Mouse (Mus musculus) MEL (cell line): Measurements from ENCODE around the gene Il2ra. TPM values are rescaled to one million over a fixed set of nuclear protein-coding genes. Genes with fewer than 3 reads are reported as not detected.
A peak's percentile ranks its signal among the peaks of the same experiment; 100 is the strongest.

ENCODE experiments used
- DNase-seq: peaks from one replicate; pipeline ENCODE4 v3.0.0; 2011; ENCODE audit warnings: low read depth, low spot score
- H3K27ac ChIP-seq: 2 replicates; pipeline ENCODE4 v1.5.1; 2012; ENCODE audit warnings: low read depth, mild to moderate bottlenecking, control low read depth, low read length, moderate library complexity; ENCODE audit not compliant: control insufficient read depth
- H3K27me3 ChIP-seq, 2 experiments: fragments of 150-350 bp in 1 of 2; sonication (generic) in 1 of 2; 2 replicates each; pipeline ENCODE4 v1.6.1; 2012; ENCODE audit warnings: low read length in 2 of 2, mild to moderate bottlenecking in 2 of 2, improper control_type of control experiment in 1 of 2, moderate library complexity in 1 of 2; ENCODE audit not compliant: insufficient read depth in 2 of 2, control insufficient read depth in 1 of 2
- H3K36me3 ChIP-seq, 2 experiments: 2 replicates each; pipeline ENCODE4 v1.6.1; 2012 to 2014; ENCODE audit warnings: low read length in 2 of 2, improper control_type of control experiment in 1 of 2, inconsistent platforms in 1 of 2, mild to moderate bottlenecking in 1 of 2; ENCODE audit not compliant: insufficient read depth in 2 of 2, control insufficient read depth in 1 of 2
- H3K4me1 ChIP-seq, 2 experiments: fragments of 150-350 bp in 1 of 2; sonication (generic) in 1 of 2; 2 replicates each; pipeline ENCODE4 v1.6.1; 2012; ENCODE audit warnings: low read length in 2 of 2, improper control_type of control experiment in 1 of 2, mild to moderate bottlenecking in 1 of 2; ENCODE audit not compliant: insufficient read depth in 2 of 2, control insufficient read depth in 1 of 2
- H3K4me3 ChIP-seq, 2 experiments: fragments of 150-350 bp in 1 of 2; sonication (generic) in 1 of 2; 2 replicates each; pipeline ENCODE4 v1.5.1; 2012; ENCODE audit warnings: low read depth in 2 of 2, low read length in 2 of 2, mild to moderate bottlenecking in 2 of 2, moderate library complexity in 2 of 2, control low read depth in 1 of 2, improper control_type of control experiment in 1 of 2; ENCODE audit not compliant: control insufficient read depth in 1 of 2, insufficient read depth in 1 of 2
- H3K79me2 ChIP-seq: 2 replicates; pipeline ENCODE4 v1.6.1; 2012; ENCODE audit warnings: mild to moderate bottlenecking, low read length, moderate library complexity; ENCODE audit not compliant: control insufficient read depth, poor library complexity, insufficient read depth
- H3K9ac ChIP-seq: 2 replicates; pipeline ENCODE4 v1.6.1; 2012; ENCODE audit warnings: low read depth, mild to moderate bottlenecking, control low read depth, low read length, moderate library complexity; ENCODE audit not compliant: control insufficient read depth, poor library complexity, severe bottlenecking
- H3K9me3 ChIP-seq: fragments of 150-350 bp; sonication (generic); replicated peaks from 2 replicates; pipeline ENCODE4 v1.6.1; 2012; ENCODE audit warnings: mild to moderate bottlenecking, low read length, improper control_type of control experiment, moderate library complexity; ENCODE audit not compliant: insufficient read depth
- CHD1 ChIP-seq: IDR thresholded peaks from 2 replicates; pipeline ENCODE4 v1.6.1; 2012; ENCODE audit warnings: low read depth, mild to moderate bottlenecking, inconsistent platforms, low read length, improper control_type of control experiment
- CTCF ChIP-seq, 3 experiments: IDR thresholded peaks in 2 of 3; conservative IDR thresholded peaks in 1 of 3; 2 replicates each; pipeline ENCODE4 v1.5.1; 2011 to 2012; ENCODE audit warnings: low read length in 3 of 3, low read depth in 2 of 3, mild to moderate bottlenecking in 2 of 3, improper control_type of control experiment in 1 of 3, inconsistent platforms in 1 of 3, mixed read lengths in 1 of 3, moderate library complexity in 1 of 3; ENCODE audit not compliant: control insufficient read depth in 1 of 3, insufficient read depth in 1 of 3, poor library complexity in 1 of 3, severe bottlenecking in 1 of 3
- EP300 ChIP-seq, 2 experiments: IDR thresholded peaks; 2 replicates each; pipeline ENCODE4 v1.6.1; 2011; ENCODE audit warnings: improper control_type of control experiment in 2 of 2, low read length in 2 of 2, low read depth in 1 of 2, mild to moderate bottlenecking in 1 of 2
- GATA1 ChIP-seq: IDR thresholded peaks from 2 replicates; pipeline ENCODE4 v1.6.1; 2011; ENCODE audit warnings: low read depth, low read length, improper control_type of control experiment
- KAT2A ChIP-seq: conservative IDR thresholded peaks from 2 replicates; pipeline ENCODE4 v1.6.1; 2012; ENCODE audit warnings: low read depth, low read length, improper control_type of control experiment, inconsistent platforms
- MYC ChIP-seq: IDR thresholded peaks from 2 replicates; pipeline ENCODE4 v1.6.1; 2011; ENCODE audit warnings: low read depth, mild to moderate bottlenecking, low read length, improper control_type of control experiment, moderate library complexity
- NRF1 ChIP-seq: IDR thresholded peaks from 2 replicates; pipeline ENCODE4 v1.6.1; 2014; ENCODE audit warnings: low read depth, mild to moderate bottlenecking, inconsistent platforms, low read length, improper control_type of control experiment, moderate library complexity; ENCODE audit not compliant: poor library complexity, insufficient read depth, severe bottlenecking
- POLR2A ChIP-seq, 2 experiments: IDR thresholded peaks; 2 replicates each; pipeline ENCODE4 v1.6.1; 2011 to 2012; ENCODE audit warnings: low read length in 2 of 2, mild to moderate bottlenecking in 2 of 2, control low read depth in 1 of 2, improper control_type of control experiment in 1 of 2, low read depth in 1 of 2, moderate library complexity in 1 of 2; ENCODE audit not compliant: control insufficient read depth in 1 of 2, insufficient read depth in 1 of 2, poor library complexity in 1 of 2
- POLR2AphosphoS5 ChIP-seq: IDR thresholded peaks from 2 replicates; pipeline ENCODE4 v1.6.1; 2012; ENCODE audit warnings: low read depth, borderline replicate concordance, mild to moderate bottlenecking, inconsistent platforms, low read length, moderate library complexity, mixed read lengths
- RAD21 ChIP-seq: IDR thresholded peaks from 2 replicates; pipeline ENCODE4 v1.6.1; 2011; ENCODE audit warnings: mild to moderate bottlenecking, low read depth, low read length, improper control_type of control experiment
- RCOR1 ChIP-seq: IDR thresholded peaks from 2 replicates; pipeline ENCODE4 v1.6.1; 2012; ENCODE audit warnings: low read depth, mild to moderate bottlenecking, inconsistent platforms, low read length, improper control_type of control experiment
- SMC3 ChIP-seq: IDR thresholded peaks from 2 replicates; pipeline ENCODE4 v1.6.1; 2011; ENCODE audit warnings: low read depth, low read length, improper control_type of control experiment
- TBP ChIP-seq: IDR thresholded peaks from 2 replicates; pipeline ENCODE4 v1.8.0; 2011; ENCODE audit warnings: low read depth, low read length, improper control_type of control experiment
- ZMIZ1 ChIP-seq: IDR thresholded peaks from 2 replicates; pipeline ENCODE4 v1.6.1; 2012; ENCODE audit warnings: low read depth, mild to moderate bottlenecking, inconsistent platforms, low read length, improper control_type of control experiment, moderate library complexity
- ZNF384 ChIP-seq: IDR thresholded peaks from 2 replicates; pipeline ENCODE4 v1.6.1; 2012; ENCODE audit warnings: low read depth, mild to moderate bottlenecking, inconsistent platforms, low read length, improper control_type of control experiment
- polyA plus RNA-seq, 2 experiments: library from polyadenylated mRNA; stranded (reverse) in 1 of 2; unstranded in 1 of 2; fragments of >175 nt in 1 of 2; fragments of >200 nt in 1 of 2; gene quantifications; 2 replicates each; pipeline versions ENCODE4 v1.2.1 to v1.2.4; 2012; ENCODE audit warnings: low replicate concordance in 2 of 2, low read depth in 1 of 2; ENCODE audit not compliant: insufficient read length in 2 of 2, insufficient read depth in 1 of 2, missing spikeins in 1 of 2
- total RNA-seq: library from RNA; depleted of rRNA; stranded (reverse); fragments of 300-350 nt; gene quantifications from 2 replicates; pipeline ENCODE4 v1.2.3, GENCODE M21; 2012

The Il2ra gene
- total and polyA plus RNA-seq, 3 experiments: not detected

DNA sequence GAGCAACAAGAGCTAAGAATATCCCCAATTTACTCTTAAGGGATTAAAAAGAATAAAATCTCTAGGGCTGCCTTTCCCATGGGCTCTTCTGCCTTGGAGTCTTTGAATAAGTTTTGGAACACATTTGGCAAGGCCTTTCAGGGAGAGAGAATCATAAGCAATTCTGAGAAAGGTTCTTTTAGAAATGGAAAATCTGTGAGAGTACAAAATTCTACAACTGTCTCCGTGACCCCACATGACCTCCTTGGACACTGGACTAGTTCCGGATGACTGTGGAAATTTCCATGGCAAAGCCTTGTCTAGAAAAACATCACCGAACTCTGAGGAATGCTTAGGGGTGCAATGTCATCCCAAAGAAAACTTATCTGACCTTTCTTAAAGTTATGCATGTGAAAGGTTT lies 22.7 kb downstream of the Il2ra start:
- Histone ChIP-seq H3K36me3 (no peaks in the 10 kb centered on the region), H3K9me3 (no peaks in the 10 kb centered on the region), H3K79me2 (no peaks in the 10 kb centered on the region), H3K9ac (no peak overlapping the region), H3K4me3 (no peak overlapping the region), H3K4me1 (peaks cover 0 to 6% of the 10 kb centered on the region in 2 experiments; a peak in 1 of 4 replicates), H3K27ac (no peak overlapping the region), H3K27me3 (no peaks in the 10 kb centered on the region; a peak in 1 of 4 replicates)
- TF ChIP-seq GATA1: no peak
- no peak for DNase-seq

DNA sequence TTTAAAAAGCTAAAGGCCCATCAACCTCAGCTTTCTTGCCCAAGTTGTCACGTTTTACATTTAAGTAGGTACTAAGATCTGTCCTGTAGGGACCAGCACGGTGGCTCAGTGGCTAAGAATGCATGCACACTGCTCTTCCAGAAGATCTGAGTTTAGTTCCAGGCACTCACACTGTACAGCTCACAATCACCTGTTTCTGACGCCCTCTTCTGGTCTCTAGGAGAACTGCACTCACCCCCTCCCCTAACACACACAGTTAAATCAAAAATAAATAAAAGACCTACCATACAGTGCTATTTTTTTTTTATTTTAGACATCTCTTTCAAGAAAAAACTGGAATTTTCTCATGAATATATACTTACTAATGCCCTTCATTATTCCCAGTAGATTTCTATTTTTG lies 29.5 kb downstream of the Il2ra start:
- Histone ChIP-seq H3K9ac (no peak overlapping the region), H3K36me3 (no peaks in the 10 kb centered on the region), H3K79me2 (no peaks in the 10 kb centered on the region), H3K4me3 (no peak overlapping the region), H3K9me3 (no peaks in the 10 kb centered on the region), H3K4me1 (0 out of 4 replicates have a peak, but pooled peaks cover 0 to 2% of the 10 kb centered on the region in 2 experiments), H3K27ac (no peak overlapping the region), H3K27me3 (peaks cover 0 to 3% of the 10 kb centered on the region in 2 experiments; a peak in 2 of 4 replicates)
- peak; percentile 49 for DNase-seq
- TF ChIP-seq POLR2AphosphoS5 (no peak), CHD1 (no peak), CTCF (IDR thresholded peaks at IDR 0.05 in 2 of 3, conservative IDR thresholded peaks at IDR 0.05 in 1 of 3; ENCODE audit: control insufficient read depth in 1 of 3, insufficient read depth in 1 of 3, low read depth in 2 of 3, low read length in 3 of 3, poor library complexity in 1 of 3, severe bottlenecking in 1 of 3) (peak; percentile 46 to 72 (median 59)), EP300 (IDR thresholded peaks at IDR 0.05; ENCODE audit: low read depth in 1 of 2, low read length in 2 of 2) (no peak), SMC3 (peak; percentile 46), RAD21 (peak; percentile 24), ZMIZ1 (no peak), NRF1 (no peak)

GRCm38 (mm10) chr2:11679626-11680025 lies 37.0 kb downstream of the Il2ra start:
- no peaks in the 10 kb centered on the region for H3K4me1 ChIP-seq
- no peaks in the 10 kb centered on the region for H3K79me2 ChIP-seq
- H3K27ac ChIP-seq: no peak overlapping the region
- H3K4me3 ChIP-seq: no peak overlapping the region
- H3K9me3 ChIP-seq: no peaks in the 10 kb centered on the region
- no peak overlapping the region for H3K9ac ChIP-seq
- no peak for TF ChIP-seq SMC3
- no peak for TF ChIP-seq MYC
- no peak for TF ChIP-seq POLR2A (IDR thresholded peaks at IDR 0.05; ENCODE audit: control insufficient read depth in 1 of 2, insufficient read depth in 1 of 2, low read depth in 1 of 2, low read length in 2 of 2, poor library complexity in 1 of 2)
- no peak for TF ChIP-seq KAT2A
- TF ChIP-seq RCOR1: no peak
- no peak for TF ChIP-seq TBP
- TF ChIP-seq ZNF384: no peak
- no peak for DNase-seq
- no peaks in the 10 kb centered on the region for H3K36me3 ChIP-seq
- peaks cover 2 to 19% of the 10 kb centered on the region in 2 experiments for H3K27me3 ChIP-seq
